Mouse (Mus musculus) embryonic facial prominence, embryonic 13.5 days (tissue): ENCODE measurements around the gene Iars. TPM values are rescaled to one million over a fixed set of nuclear protein-coding genes. Genes with fewer than 3 reads are reported as not detected.
A peak's percentile ranks its signal among the peaks of the same experiment; 100 is the strongest.

Experiments
- ATAC-seq: fragments of 200-750 bp; cut with Nextera tagmentation; 2 replicates; pipeline ENCODE4 v1.8.0; 2017; ENCODE audit warnings: low read depth; ENCODE audit not compliant: insufficient number of reproducible peaks, insufficient read depth, low FRiP score, low TSS enrichment
- H3K27ac ChIP-seq: fragments of 300-500 bp; sonication (generic); 2 replicates; pipeline ENCODE4 v1.5.1; 2015; ENCODE audit warnings: moderate library complexity, mild to moderate bottlenecking, inconsistent platforms
- H3K27me3 ChIP-seq: fragments of 300-500 bp; sonication (generic); 2 replicates; pipeline ENCODE4 v1.6.1; 2015; ENCODE audit warnings: mild to moderate bottlenecking, inconsistent platforms
- H3K36me3 ChIP-seq: fragments of 300-500 bp; sonication (generic); 2 replicates; pipeline ENCODE4 v1.6.1; 2015; ENCODE audit warnings: mild to moderate bottlenecking, inconsistent platforms
- H3K4me1 ChIP-seq: fragments of 300-500 bp; sonication (generic); 2 replicates; pipeline ENCODE4 v1.6.1; 2015; ENCODE audit warnings: inconsistent platforms
- H3K4me2 ChIP-seq: fragments of 300-500 bp; sonication (generic); 2 replicates; pipeline ENCODE4 v1.6.1; 2015; ENCODE audit warnings: moderate library complexity, mild to moderate bottlenecking, inconsistent platforms
- H3K4me3 ChIP-seq: fragments of 300-500 bp; sonication (generic); 2 replicates; pipeline ENCODE4 v1.5.1; 2015; ENCODE audit warnings: mild to moderate bottlenecking, inconsistent platforms
- H3K9ac ChIP-seq: fragments of 300-500 bp; sonication (generic); 2 replicates; pipeline ENCODE4 v1.6.1; 2015; ENCODE audit warnings: mild to moderate bottlenecking, inconsistent platforms
- H3K9me3 ChIP-seq: fragments of 300-500 bp; sonication (generic); 2 replicates; pipeline ENCODE4 v1.6.1; 2016; ENCODE audit warnings: inconsistent platforms
- WGBS: fragments of 180-500 bp; shearing (Covaris S2); methylation state at CpG from one replicate; pipeline ENCODE4 v1.1.7; 2015; ENCODE audit warnings: mixed read lengths; 5-methylcytosine and 5-hydroxymethylcytosine counted together
- polyA plus RNA-seq: library from polyadenylated mRNA; unstranded; fragments of >200 nt; fragmentation: Nextera tagmentation; extraction: Ambion mirVana; gene quantifications from 2 replicates; pipeline ENCODE4 v1.2.1, GENCODE M21; 2015

The Iars gene
- polyA plus RNA-seq, 1 experiment from 2014 or later: 66.6 TPM

DNA sequence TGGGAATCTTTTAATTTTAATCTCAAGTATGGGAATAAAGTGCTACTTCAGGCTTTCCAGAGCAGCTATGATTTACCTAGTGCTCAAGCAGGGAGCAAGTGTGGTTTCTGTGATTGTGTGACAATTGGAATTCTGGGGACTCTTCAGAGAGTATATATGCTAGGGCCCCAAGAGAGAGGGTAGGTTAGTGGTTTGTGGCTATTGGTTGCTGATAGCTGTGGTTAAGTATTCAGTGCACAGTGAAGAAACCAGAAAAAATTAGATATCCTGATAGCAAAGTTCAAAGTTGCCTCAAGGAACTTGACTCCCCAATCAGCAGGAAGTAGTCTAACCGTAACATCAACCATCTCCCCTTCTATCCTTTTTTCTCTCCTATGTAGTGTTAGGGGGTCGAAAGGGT lies 4.1 kb upstream of the Iars start:
- no peak overlapping the region for H3K27ac ChIP-seq
- no peaks in the 10 kb centered on the region for H3K27me3 ChIP-seq
- no peak overlapping the region for H3K9ac ChIP-seq
- 97% methylated on average over 2 of the region's 2 CpGs for WGBS
- H3K4me2 ChIP-seq: no peak overlapping the region
- no peak overlapping the region for H3K4me3 ChIP-seq
- ATAC-seq: no peak
- H3K9me3 ChIP-seq: no peaks in the 10 kb centered on the region
- H3K4me1 ChIP-seq: peaks cover 9% of the 10 kb centered on the region
- H3K36me3 ChIP-seq: peaks cover 40% of the 10 kb centered on the region

DNA sequence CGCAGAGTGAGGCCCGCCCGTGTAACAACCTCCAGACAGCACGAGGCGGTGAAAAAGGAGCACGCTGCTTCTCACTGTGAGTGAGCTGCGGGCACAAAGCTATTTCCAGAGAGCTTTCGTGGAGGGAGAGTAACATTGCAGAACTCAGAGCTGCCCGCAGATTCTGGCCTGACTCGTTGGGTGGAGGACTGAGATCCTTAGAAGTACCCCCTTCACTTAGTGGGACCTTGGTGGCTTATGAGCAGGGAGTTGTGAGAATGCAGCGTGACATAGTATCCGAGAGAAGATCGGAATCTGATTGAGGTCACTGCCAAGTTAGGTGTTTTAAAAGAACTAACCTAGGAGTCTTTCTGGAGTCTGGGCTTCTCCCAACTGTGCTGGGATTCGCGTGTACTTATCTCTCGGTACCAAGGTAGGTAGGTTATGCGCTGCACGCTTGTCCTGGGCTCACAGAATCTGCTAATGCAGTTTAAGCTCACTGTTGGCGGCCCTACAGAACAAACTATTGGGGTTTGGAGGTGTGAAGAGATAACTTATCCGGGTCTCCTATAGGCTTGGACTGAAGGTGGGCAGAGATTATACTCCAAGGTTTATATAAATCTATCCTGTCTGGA lies 440 bp downstream of the Iars start:
- Histone ChIP-seq H3K9ac (peak overlapping the region; percentile 87), H3K4me1 (peaks cover 19% of the 10 kb centered on the region), H3K27me3 (no peaks in the 10 kb centered on the region), H3K27ac (peak overlapping the region; percentile 78), H3K9me3 (no peaks in the 10 kb centered on the region), H3K4me2 (peak overlapping the region; percentile 87), H3K36me3 (peaks cover 13% of the 10 kb centered on the region), H3K4me3 (peak overlapping the region; percentile 87)
- ATAC-seq: peak; percentile 20; the same call in 1 of the 2 replicates
- under 1% methylated on average over 20 of the region's 20 CpGs for WGBS

DNA sequence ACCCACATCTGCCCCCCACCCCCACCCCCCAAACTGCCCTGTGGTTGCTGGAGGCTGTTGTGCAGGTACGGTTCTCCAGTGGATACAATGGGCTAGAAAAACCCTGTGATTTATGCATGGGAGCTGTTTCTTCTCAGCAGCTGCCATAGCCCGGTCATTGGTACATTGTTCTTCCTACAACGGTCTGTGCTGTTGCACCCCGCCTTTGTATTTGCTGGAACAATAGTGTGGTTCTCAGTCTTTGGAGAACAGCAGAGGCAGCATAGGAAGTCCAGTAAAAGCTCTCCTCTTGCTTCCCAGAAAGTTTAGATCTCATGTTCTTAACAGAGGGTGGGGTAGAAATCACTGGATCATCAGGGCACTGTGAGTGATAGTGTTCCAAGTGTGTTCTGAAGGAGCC lies 2.4 kb downstream of the Iars start:
- H3K36me3 ChIP-seq: peaks cover 19% of the 10 kb centered on the region
- no peaks in the 10 kb centered on the region for H3K9me3 ChIP-seq
- H3K4me1 ChIP-seq: peaks cover 19% of the 10 kb centered on the region
- no peak for ATAC-seq
- no peak overlapping the region for H3K27ac ChIP-seq
- H3K27me3 ChIP-seq: no peaks in the 10 kb centered on the region
- no peak overlapping the region for H3K9ac ChIP-seq
- no peak overlapping the region for H3K4me3 ChIP-seq
- H3K4me2 ChIP-seq: no peak overlapping the region
- WGBS: 95% methylated on average over 4 of the region's 4 CpGs

DNA sequence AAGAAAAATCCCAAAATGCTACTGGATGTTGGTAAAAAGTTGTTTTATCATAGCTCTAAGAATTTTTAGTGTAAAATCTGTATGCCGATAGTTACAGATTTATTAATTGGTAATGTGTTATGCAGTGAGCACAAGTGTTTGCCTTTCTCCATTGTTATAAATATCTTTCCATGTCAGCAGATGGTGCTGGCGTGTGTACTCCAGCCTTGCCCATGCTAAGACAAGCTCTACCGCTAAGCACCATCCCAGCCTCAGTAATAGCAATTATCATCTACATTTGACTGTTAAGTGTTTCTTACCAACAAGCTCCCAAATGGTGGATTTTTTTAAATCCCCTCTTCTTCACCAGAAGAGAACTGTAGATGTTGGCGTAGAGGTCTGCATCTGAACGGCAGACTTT lies 9.2 kb downstream of the Iars start:
- WGBS: 95% methylated on average over 5 of the region's 5 CpGs
- no peaks in the 10 kb centered on the region for H3K4me1 ChIP-seq
- H3K4me3 ChIP-seq: no peak overlapping the region
- ATAC-seq: no peak
- H3K9ac ChIP-seq: no peak overlapping the region
- H3K36me3 ChIP-seq: peaks cover 56% of the 10 kb centered on the region
- H3K27ac ChIP-seq: no peak overlapping the region
- H3K4me2 ChIP-seq: no peak overlapping the region
- no peaks in the 10 kb centered on the region for H3K9me3 ChIP-seq
- no peaks in the 10 kb centered on the region for H3K27me3 ChIP-seq

DNA sequence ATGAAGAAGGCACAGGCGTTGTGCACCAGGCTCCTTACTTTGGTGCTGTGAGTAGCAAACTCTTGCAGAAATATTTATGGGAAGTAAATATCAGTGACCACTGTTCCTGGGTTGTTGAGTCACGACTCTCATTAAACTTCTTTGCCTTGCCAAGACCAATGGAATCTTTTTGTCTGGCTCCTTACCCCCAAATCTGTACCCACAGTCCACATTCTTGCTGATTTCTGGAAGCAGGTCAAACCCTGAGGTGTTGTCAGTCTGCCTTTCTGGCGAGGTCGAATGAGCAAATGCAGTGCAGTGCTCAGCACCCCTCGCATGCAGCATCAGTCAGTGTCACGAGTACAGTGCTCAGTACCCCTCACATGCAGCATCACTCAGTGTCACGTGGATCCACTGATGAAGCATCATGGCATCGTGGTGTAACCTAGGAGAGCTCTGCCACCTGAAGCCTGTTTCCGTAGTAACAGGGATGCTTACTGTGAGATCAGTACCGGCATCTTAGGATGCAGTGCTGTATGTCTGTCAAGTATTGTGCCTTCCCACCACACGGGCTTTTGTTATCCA lies 21.4 kb downstream of the Iars start:
- Histone ChIP-seq H3K9me3 (no peaks in the 10 kb centered on the region), H3K4me1 (no peaks in the 10 kb centered on the region), H3K4me3 (no peak overlapping the region), H3K27ac (no peak overlapping the region), H3K27me3 (no peaks in the 10 kb centered on the region), H3K36me3 (peaks cover 81% of the 10 kb centered on the region), H3K9ac (no peak overlapping the region), H3K4me2 (no peak overlapping the region)
- WGBS: 89% methylated on average over 11 of the region's 11 CpGs
- ATAC-seq: no peak

DNA sequence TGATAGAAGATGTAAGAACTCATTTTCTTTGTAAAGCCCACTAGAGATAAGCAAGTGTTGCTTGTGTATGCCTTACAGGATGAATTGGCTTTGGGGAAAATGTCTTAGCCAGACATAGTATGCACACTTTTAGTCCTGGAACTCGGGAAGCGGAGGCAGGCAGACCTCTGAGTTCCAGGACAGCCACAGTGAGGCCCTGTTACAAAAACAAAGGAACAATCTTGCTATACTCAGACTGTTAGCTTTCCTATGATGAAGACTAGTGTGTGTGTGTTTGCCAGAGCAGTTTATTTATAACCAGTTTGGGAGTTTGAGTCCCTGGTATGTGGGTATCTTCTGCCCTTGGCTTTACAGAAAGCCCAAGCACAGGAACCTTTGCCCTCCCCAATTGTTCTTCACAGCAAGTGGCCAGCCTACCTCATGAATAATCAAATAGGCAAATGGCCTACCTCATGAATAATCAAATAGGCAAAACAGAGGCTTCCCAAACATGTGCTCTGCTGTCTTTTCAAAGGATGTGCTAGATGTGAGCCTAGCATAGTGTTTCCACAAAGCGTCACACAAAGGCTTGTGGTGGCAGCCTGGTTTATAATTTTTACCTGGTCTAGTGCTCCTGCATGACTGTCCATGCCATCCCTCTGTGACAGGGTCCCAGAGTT lies 24.3 kb downstream of the Iars start:
- H3K27me3 ChIP-seq: no peaks in the 10 kb centered on the region
- ATAC-seq: no peak
- H3K9me3 ChIP-seq: no peaks in the 10 kb centered on the region
- WGBS: 88% methylated on average over 3 of the region's 3 CpGs
- no peak overlapping the region for H3K4me2 ChIP-seq
- H3K27ac ChIP-seq: no peak overlapping the region
- H3K4me1 ChIP-seq: no peaks in the 10 kb centered on the region
- H3K36me3 ChIP-seq: peaks cover 94% of the 10 kb centered on the region
- no peak overlapping the region for H3K9ac ChIP-seq
- no peak overlapping the region for H3K4me3 ChIP-seq

DNA sequence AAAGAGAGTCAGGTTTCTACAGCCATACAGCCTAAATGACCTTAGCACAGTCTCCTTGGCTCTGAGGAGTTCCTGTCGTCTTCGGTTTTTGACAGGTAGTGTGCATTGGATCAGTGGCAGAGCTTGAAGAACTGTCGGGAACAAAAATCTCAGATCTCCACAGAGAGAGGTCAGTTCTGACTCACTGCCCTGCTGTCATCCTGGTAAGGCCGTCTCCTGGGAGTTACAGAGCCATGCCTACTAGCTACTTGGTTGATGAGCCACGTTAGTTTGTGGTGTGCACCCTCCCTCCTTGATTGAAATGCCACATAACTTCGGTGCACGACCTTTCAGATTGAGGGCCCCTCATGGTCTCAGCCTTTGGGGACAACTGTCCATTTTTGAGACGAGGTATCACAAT lies 26.4 kb downstream of the Iars start:
- Histone ChIP-seq H3K4me3 (no peak overlapping the region), H3K4me1 (no peaks in the 10 kb centered on the region), H3K9ac (no peak overlapping the region), H3K9me3 (no peaks in the 10 kb centered on the region), H3K4me2 (no peak overlapping the region), H3K36me3 (peaks cover 93% of the 10 kb centered on the region), H3K27ac (no peak overlapping the region), H3K27me3 (no peaks in the 10 kb centered on the region)
- 90% methylated on average over 8 of the region's 8 CpGs for WGBS
- no peak for ATAC-seq

DNA sequence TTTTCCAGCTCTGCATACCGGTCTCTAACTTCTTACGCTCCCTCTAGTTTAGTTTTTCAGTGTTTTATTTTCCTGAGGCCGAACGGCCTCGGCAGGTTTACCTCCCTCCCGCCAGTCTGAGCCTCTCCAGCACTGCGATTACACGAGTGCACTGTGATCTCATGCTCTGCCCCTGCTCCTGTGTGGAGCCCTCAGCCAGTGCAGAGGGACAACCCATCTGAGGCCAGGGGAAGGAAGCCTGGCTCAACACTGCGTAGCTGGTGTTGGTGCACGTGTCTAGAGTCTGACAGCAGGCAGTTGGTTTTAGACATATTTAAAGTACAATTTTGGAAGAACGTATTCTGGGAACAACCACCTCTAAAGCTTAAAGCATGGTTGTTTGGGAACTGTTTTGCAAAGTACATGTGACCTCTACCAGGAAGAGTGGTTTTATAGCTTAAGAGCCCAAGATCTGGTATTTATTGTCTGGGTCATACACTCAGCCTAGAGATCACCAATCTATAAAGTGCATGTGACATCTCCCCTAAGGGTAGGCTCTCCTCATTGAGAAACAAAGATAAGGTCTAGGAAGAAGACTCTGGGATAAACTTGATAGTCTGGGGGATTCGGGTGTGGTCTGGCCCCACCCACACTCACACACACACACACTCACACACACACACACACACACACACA lies 30.3 kb downstream of the Iars start:
- H3K36me3 ChIP-seq: peaks cover 91% of the 10 kb centered on the region
- no peaks in the 10 kb centered on the region for H3K9me3 ChIP-seq
- no peak for ATAC-seq
- no peak overlapping the region for H3K27ac ChIP-seq
- H3K4me2 ChIP-seq: no peak overlapping the region
- H3K4me1 ChIP-seq: no peaks in the 10 kb centered on the region
- H3K27me3 ChIP-seq: no peaks in the 10 kb centered on the region
- no peak overlapping the region for H3K9ac ChIP-seq
- no peak overlapping the region for H3K4me3 ChIP-seq
- 91% methylated on average over 12 of the region's 12 CpGs for WGBS

DNA sequence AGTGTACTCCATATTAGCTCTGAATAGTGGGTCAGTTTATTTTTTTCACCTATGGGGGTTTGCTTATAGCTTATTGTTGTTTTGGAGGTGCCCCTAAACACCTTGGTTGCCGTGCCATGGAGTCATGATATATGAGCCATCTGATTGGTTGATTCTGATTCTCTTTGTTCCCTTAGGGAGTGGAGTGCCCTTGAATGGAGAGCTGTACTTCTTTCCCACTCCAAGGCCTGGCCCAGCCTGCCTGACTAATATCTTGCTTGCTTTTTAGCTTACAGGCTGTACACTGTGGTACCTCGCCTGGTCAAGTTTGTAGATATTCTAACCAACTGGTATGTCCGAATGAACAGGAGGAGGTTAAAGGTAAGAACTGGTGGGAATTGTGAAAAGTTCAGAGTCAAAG lies 37.4 kb downstream of the Iars start:
- Histone ChIP-seq H3K27me3 (no peaks in the 10 kb centered on the region), H3K36me3 (peaks cover 99% of the 10 kb centered on the region), H3K4me1 (no peaks in the 10 kb centered on the region), H3K9ac (no peak overlapping the region), H3K9me3 (no peaks in the 10 kb centered on the region), H3K27ac (no peak overlapping the region), H3K4me2 (no peak overlapping the region), H3K4me3 (no peak overlapping the region)
- no peak for ATAC-seq
- WGBS: 87% methylated on average over 3 of the region's 3 CpGs

DNA sequence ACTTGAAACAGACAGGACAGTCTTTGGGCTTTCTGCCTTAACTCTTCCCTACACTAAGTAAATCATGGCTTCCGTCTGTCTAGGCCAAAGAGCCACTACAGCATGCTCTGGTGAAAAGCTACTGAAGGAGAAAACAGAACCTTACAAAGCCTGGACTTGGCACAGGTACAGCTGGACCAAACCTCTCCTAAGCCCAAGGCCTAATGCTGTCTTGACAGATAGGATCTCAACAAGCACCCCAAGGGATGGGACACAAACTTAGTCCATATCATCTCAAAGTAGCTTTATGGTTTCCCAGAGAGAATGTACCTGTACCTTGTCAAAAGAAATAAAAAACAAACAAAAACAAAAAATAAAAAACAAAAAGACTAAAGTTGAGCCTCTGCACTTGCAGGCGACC lies 54.5 kb downstream of the Iars start:
- Histone ChIP-seq H3K36me3 (peaks cover 45% of the 10 kb centered on the region), H3K27me3 (no peaks in the 10 kb centered on the region), H3K9me3 (no peaks in the 10 kb centered on the region), H3K9ac (no peak overlapping the region), H3K4me3 (no peak overlapping the region), H3K4me2 (no peak overlapping the region), H3K27ac (no peak overlapping the region), H3K4me1 (no peaks in the 10 kb centered on the region)
- no peak for ATAC-seq
- WGBS: 93% methylated on average over 2 of the region's 2 CpGs

DNA sequence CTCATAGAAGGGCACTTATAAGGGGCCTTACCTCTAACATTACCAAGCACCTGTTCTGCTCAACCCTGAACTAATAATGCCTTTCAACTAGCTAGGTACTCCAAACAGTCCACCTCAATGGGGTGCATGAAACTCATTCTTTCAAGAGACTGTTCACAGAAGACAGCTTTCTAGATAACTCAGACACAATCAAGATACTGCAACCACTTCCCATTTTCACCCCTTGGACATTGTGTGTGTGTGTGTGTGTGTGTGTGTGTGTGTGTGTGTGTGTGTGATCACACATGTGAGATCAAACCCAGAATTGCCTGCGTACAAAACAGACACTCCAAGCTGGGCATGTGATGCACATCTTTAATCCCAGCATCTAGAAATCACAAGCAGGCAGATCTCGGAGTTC lies 56.1 kb downstream of the Iars start:
- WGBS: 91% methylated on average over 2 of the region's 2 CpGs
- Histone ChIP-seq H3K9me3 (no peaks in the 10 kb centered on the region), H3K27me3 (no peaks in the 10 kb centered on the region), H3K27ac (no peak overlapping the region), H3K36me3 (peaks cover 29% of the 10 kb centered on the region), H3K4me3 (no peak overlapping the region), H3K9ac (no peak overlapping the region), H3K4me1 (no peaks in the 10 kb centered on the region), H3K4me2 (no peak overlapping the region)
- no peak for ATAC-seq
